Comparison of ENCODE assay signal across 15 mouse cellular contexts in genomic region chr6:52194690-52195089, GRCm38 (mm10). TPM values are rescaled to one million over a fixed set of nuclear protein-coding genes. Genes with fewer than 3 reads are reported as not detected.
DNase-seq lines count a peak whose midpoint lies in the region; ATAC-seq and TF ChIP-seq lines count a peak whose summit lies in the region.
"Had no signal": no experiment of that assay in that cellular context is flagged by ENCODE, and none has a peak within 500 bp of the region (broad histone marks: within the 10 kb centered on the region; RNA-seq: fewer than 3 reads in every experiment).

No protein-coding gene starts in this region.

- H3K4me1 ChIP-seq in intestine, embryonic 16.5 days (ENCODE audit: control insufficient read depth, insufficient read depth, low read length), result peaks cover 32% of the 10 kb centered on the region
- H3K4me1 ChIP-seq in limb, embryonic 10.5 days, result peaks cover 92% of the 10 kb centered on the region
- H3K4me1 ChIP-seq in heart, adult 2 months (ENCODE audit: control insufficient read depth, insufficient read depth, low read length), result no peaks in the 10 kb centered on the region

- H3K9me3 ChIP-seq in intestine, embryonic 16.5 days (ENCODE audit: control insufficient read depth, low read length), result no peaks in the 10 kb centered on the region
- H3K9me3 ChIP-seq in limb, embryonic 10.5 days (replicated peaks), result no peaks in the 10 kb centered on the region

- H3K79me2 ChIP-seq in heart, adult 2 months (replicated peaks; ENCODE audit: control insufficient read depth, insufficient read depth, low read length), result no peaks in the 10 kb centered on the region

- H3K36me3 ChIP-seq in intestine, embryonic 16.5 days (ENCODE audit: control insufficient read depth, insufficient read depth, low read length), result no peaks in the 10 kb centered on the region
- peaks cover 18% of the 10 kb centered on the region for H3K36me3 ChIP-seq in limb, embryonic 10.5 days
- no peaks in the 10 kb centered on the region for H3K36me3 ChIP-seq in heart, adult 2 months (ENCODE audit: control insufficient read depth, insufficient read depth, low read length)

- H3K27ac ChIP-seq in intestine, embryonic 16.5 days (ENCODE audit: low read length), result peak overlapping the region; percentile 67
- H3K27ac ChIP-seq in limb, embryonic 10.5 days, result no peak overlapping the region
- H3K27ac ChIP-seq in heart, adult 2 months, result no peak overlapping the region
- H3K27ac ChIP-seq: left cerebral cortex, adult 2 months had no signal

- no peak for TF ChIP-seq CTCF in heart, adult 2 months (IDR thresholded peaks at IDR 0.05)

- DNase-seq in embryo, embryonic 10 days (ENCODE audit: low spot score), result peak; percentile 82
- DNase-seq in embryo, embryonic 11 days, result peak; percentile 84
- DNase-seq in limb, embryonic 10.5 days (ENCODE audit: low spot score), result peak; percentile 57
- DNase-seq in cerebellum, adult 8-10 months, result no peak
- no peak for DNase-seq in heart, adult 2 months
- DNase-seq: cerebellum, adult 2 months; liver; thymus, adult 2 months had no signal

- WGBS in intestine, embryonic 16.5 days, result 17% methylated on average over 10 of the region's 10 CpGs
- 7% methylated on average over 10 of the region's 10 CpGs for WGBS in limb, embryonic 10.5 days
- WGBS in heart, adult 2 months, result 21% methylated on average over 10 of the region's 10 CpGs

- TF ChIP-seq EP300 in heart, adult 2 months (IDR thresholded peaks at IDR 0.05; ENCODE audit: insufficient read depth, low read depth, low read length), result no peak

- intact Hi-C loops in heart, adult 2 months (cut with DNase I), result loop anchor here (5.0 kb wide), 2 partner anchors 107 to 317 kb away; no protein-coding TSS in a partner anchor

- no peak for TF ChIP-seq POLR2A in heart, adult 2 months (IDR thresholded peaks at IDR 0.05; ENCODE audit: insufficient read depth, low read depth, low read length)

- peak overlapping the region; percentile 32 for H3K4me2 ChIP-seq in intestine, embryonic 16.5 days (ENCODE audit: low read depth, low read length)

- H3K9ac ChIP-seq in intestine, embryonic 16.5 days (ENCODE audit: low read depth, low read length), result peak overlapping the region; percentile 52
- H3K9ac ChIP-seq in heart, adult 2 months (ENCODE audit: low read depth, low read length), result no peak overlapping the region

- no peaks in the 10 kb centered on the region; the same call in 1 of the 2 replicates for H3K27me3 ChIP-seq in intestine, embryonic 16.5 days (replicated peaks; ENCODE audit: control insufficient read depth, insufficient read depth, low read length)
- peaks cover 72% of the 10 kb centered on the region for H3K27me3 ChIP-seq in limb, embryonic 10.5 days (ENCODE audit: low read depth, poor library complexity, severe bottlenecking)
- peaks cover 15% of the 10 kb centered on the region for H3K27me3 ChIP-seq in heart, adult 2 months (ENCODE audit: control insufficient read depth, insufficient read depth, low read length)

- no peak for ATAC-seq in intestine, embryonic 16.5 days
- no peak for ATAC-seq in erythroblast, adult 5-6 weeks (replicated peaks; ENCODE audit: low FRiP score, poor library complexity, severe bottlenecking)
- ATAC-seq in megakaryocyte-erythroid progenitor cell, adult 5-6 weeks (replicated peaks; ENCODE audit: low FRiP score, low TSS enrichment, poor library complexity, severe bottlenecking), result no peak
- ATAC-seq: midbrain, embryonic 16.5 days had no signal

- H3K4me3 ChIP-seq in intestine, embryonic 16.5 days (ENCODE audit: low read length), result no peak overlapping the region
- no peak overlapping the region for H3K4me3 ChIP-seq in limb, embryonic 10.5 days
- no peak overlapping the region for H3K4me3 ChIP-seq in heart, adult 2 months
- H3K4me3 ChIP-seq: left cerebral cortex, adult 2 months had no signal

RNA-seq across cellular contexts. Expression of gene Hoxa4, which starts 3.1 kb away (rescaled TPM):
- 1.7 and 2.4 TPM in 2 replicates for polyA plus RNA-seq in intestine, embryonic 16.5 days (2015; fragmentation: Nextera tagmentation; extraction: Ambion mirVana)
- polyA plus RNA-seq in limb, embryonic 10.5 days (2016; fragmentation: Nextera tagmentation; extraction: Ambion mirVana), result 1.6 and 1.8 TPM in 2 replicates
- not detected in 2 replicates for total RNA-seq in erythroblast, adult 5-6 weeks (2015; ENCODE audit: low replicate concordance)
- total RNA-seq in erythroblast, adult 5-6 weeks (2017; ENCODE audit: low replicate concordance), result 0.34 TPM in 1 of 2 replicates, not detected in the other
- total RNA-seq in megakaryocyte-erythroid progenitor cell, adult 5-6 weeks (2014; fragmentation: Nextera tagmentation), result 1.9 and 2.2 TPM in 2 replicates
- 0.46 and 0.66 TPM in 2 replicates for total RNA-seq in megakaryocyte-erythroid progenitor cell, adult 5-6 weeks (2017)
- under 1 TPM; 0.14 to 0.34 TPM for total RNA-seq in heart, adult 2 months (2021)
- 0.76 and 0.84 TPM in 2 replicates for polyA plus RNA-seq in heart, adult 2 months (2012; rRNA removed)
- total RNA-seq: left cerebral cortex, adult 2 months had no signal
- polyA plus RNA-seq: midbrain, embryonic 16.5 days had no signal

RNA-seq across cellular contexts. Expression of gene Hoxa5, which starts 9.7 kb away (rescaled TPM):
- 15.3 and 15.5 TPM in 2 replicates for polyA plus RNA-seq in intestine, embryonic 16.5 days (2015; fragmentation: Nextera tagmentation; extraction: Ambion mirVana)
- 9.8 and 10.4 TPM in 2 replicates for polyA plus RNA-seq in limb, embryonic 10.5 days (2016; fragmentation: Nextera tagmentation; extraction: Ambion mirVana)
- not detected in 2 replicates for total RNA-seq in erythroblast, adult 5-6 weeks (2015; ENCODE audit: low replicate concordance)
- total RNA-seq in erythroblast, adult 5-6 weeks (2017; ENCODE audit: low replicate concordance), result 0.17 and 0.56 TPM in 2 replicates
- total RNA-seq in megakaryocyte-erythroid progenitor cell, adult 5-6 weeks (2014; fragmentation: Nextera tagmentation), result 1.1 and 2.6 TPM in 2 replicates
- 0.56 and 0.76 TPM in 2 replicates for total RNA-seq in megakaryocyte-erythroid progenitor cell, adult 5-6 weeks (2017)
- total RNA-seq in heart, adult 2 months (2021), result under 1 TPM; 0.26 to 0.45 TPM
- 0.94 and 0.96 TPM in 2 replicates for polyA plus RNA-seq in heart, adult 2 months (2012; rRNA removed)
- total RNA-seq: left cerebral cortex, adult 2 months had no signal
- polyA plus RNA-seq: midbrain, embryonic 16.5 days had no signal

RNA-seq across cellular contexts. Expression of gene Hoxa6, which starts 13.8 kb away (rescaled TPM):
- polyA plus RNA-seq in intestine, embryonic 16.5 days (2015; fragmentation: Nextera tagmentation; extraction: Ambion mirVana), result 1.2 and 1.4 TPM in 2 replicates
- 3.5 and 4.1 TPM in 2 replicates for polyA plus RNA-seq in limb, embryonic 10.5 days (2016; fragmentation: Nextera tagmentation; extraction: Ambion mirVana)
- not detected in 2 replicates for total RNA-seq in erythroblast, adult 5-6 weeks (2015; ENCODE audit: low replicate concordance)
- not detected in 2 replicates for total RNA-seq in erythroblast, adult 5-6 weeks (2017; ENCODE audit: low replicate concordance)
- 1.5 TPM in 1 of 2 replicates, not detected in the other for total RNA-seq in megakaryocyte-erythroid progenitor cell, adult 5-6 weeks (2014; fragmentation: Nextera tagmentation)
- not detected in 2 replicates for total RNA-seq in megakaryocyte-erythroid progenitor cell, adult 5-6 weeks (2017)
- total RNA-seq in heart, adult 2 months (2021), result not detected
- not detected in 2 replicates for polyA plus RNA-seq in heart, adult 2 months (2012; rRNA removed)
- total RNA-seq: left cerebral cortex, adult 2 months had no signal
- polyA plus RNA-seq: embryonic facial prominence, embryonic 14.5 days; heart, postnatal 0 days; midbrain, embryonic 16.5 days had no signal

RNA-seq across cellular contexts. Expression of gene 5730596B20Rik, which starts 17.4 kb away (rescaled TPM):
- polyA plus RNA-seq in intestine, embryonic 16.5 days (2015; fragmentation: Nextera tagmentation; extraction: Ambion mirVana), result 1.5 TPM in 2 replicates
- polyA plus RNA-seq in limb, embryonic 10.5 days (2016; fragmentation: Nextera tagmentation; extraction: Ambion mirVana), result 1.1 and 1.3 TPM in 2 replicates
- not detected in 2 replicates for total RNA-seq in erythroblast, adult 5-6 weeks (2015; ENCODE audit: low replicate concordance)
- not detected in 2 replicates for total RNA-seq in erythroblast, adult 5-6 weeks (2017; ENCODE audit: low replicate concordance)
- not detected in 2 replicates for total RNA-seq in megakaryocyte-erythroid progenitor cell, adult 5-6 weeks (2014; fragmentation: Nextera tagmentation)
- not detected in 2 replicates for total RNA-seq in megakaryocyte-erythroid progenitor cell, adult 5-6 weeks (2017)
- not detected for total RNA-seq in heart, adult 2 months (2021)
- not detected in 2 replicates for polyA plus RNA-seq in heart, adult 2 months (2012; rRNA removed)
- total RNA-seq: left cerebral cortex, adult 2 months had no signal
- polyA plus RNA-seq: midbrain, embryonic 16.5 days had no signal

RNA-seq across cellular contexts. Expression of gene Hoxa3, which starts 18.4 kb away (rescaled TPM):
- 5.2 and 5.9 TPM in 2 replicates for polyA plus RNA-seq in intestine, embryonic 16.5 days (2015; fragmentation: Nextera tagmentation; extraction: Ambion mirVana)
- 7.0 and 7.9 TPM in 2 replicates for polyA plus RNA-seq in limb, embryonic 10.5 days (2016; fragmentation: Nextera tagmentation; extraction: Ambion mirVana)
- total RNA-seq in erythroblast, adult 5-6 weeks (2015; ENCODE audit: low replicate concordance), result not detected in 2 replicates
- not detected in 2 replicates for total RNA-seq in erythroblast, adult 5-6 weeks (2017; ENCODE audit: low replicate concordance)
- 0.77 and 1.4 TPM in 2 replicates for total RNA-seq in megakaryocyte-erythroid progenitor cell, adult 5-6 weeks (2014; fragmentation: Nextera tagmentation)
- not detected in 2 replicates for total RNA-seq in megakaryocyte-erythroid progenitor cell, adult 5-6 weeks (2017)
- total RNA-seq in heart, adult 2 months (2021), result under 1 TPM; 0.55 to 0.76 TPM
- polyA plus RNA-seq in heart, adult 2 months (2012; rRNA removed), result 0.53 and 1.3 TPM in 2 replicates
- total RNA-seq: left cerebral cortex, adult 2 months had no signal
- polyA plus RNA-seq: midbrain, embryonic 16.5 days had no signal

Comparison
In these comparisons a context has a peak if more than half of its experiments do, and no peak if none do; other contexts are left out.
1. DNase-seq: peak in embryo, embryonic 10 days (single experiment), embryo, embryonic 11 days (single experiment) and limb, embryonic 10.5 days (single experiment); none in cerebellum, adult 8-10 months (single experiment) and heart, adult 2 months (0 of 2).